Mouse (Mus musculus): Measurements from ENCODE around the gene Itpa.

DNA sequence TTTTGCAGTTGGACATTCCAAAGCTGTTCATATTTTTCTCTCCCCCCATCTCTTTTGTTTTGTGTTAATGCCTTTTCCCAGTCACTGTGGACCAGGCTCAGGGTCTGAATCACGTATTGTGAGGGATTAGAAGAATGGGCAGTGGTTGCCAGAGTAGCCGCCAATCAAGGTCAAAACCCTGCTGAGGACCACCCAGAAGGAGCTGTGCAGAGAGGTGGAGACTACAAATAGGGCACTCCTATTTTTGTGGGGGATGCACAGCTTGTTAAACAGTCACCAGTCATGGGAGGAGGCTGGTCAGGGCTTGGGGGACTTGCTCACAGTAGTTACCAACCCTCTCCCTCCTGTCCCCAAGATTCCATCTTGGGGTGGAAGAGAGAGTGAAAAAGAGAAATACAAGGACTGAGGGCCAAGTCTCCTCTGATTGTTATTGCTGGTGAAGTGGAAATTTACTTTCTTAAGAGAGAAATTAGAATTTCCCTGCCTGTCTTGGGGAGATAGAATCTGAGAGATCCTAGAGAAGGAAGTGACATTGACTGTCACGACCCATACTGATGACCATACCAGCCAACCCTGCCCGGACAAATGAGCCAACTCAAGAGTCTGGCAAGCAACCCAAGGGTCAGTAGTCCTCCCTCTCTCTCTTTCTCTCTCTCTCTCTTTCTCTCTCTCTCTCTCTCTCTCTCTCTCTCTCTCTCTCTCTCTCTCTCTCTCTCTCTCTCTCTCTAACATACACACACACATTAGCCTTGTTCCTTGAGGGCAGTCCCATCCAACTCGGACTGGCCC, 34.3 kb upstream of the Itpa start:
- no peak for TF ChIP-seq ZKSCAN1 (IDR thresholded peaks at IDR 0.05; ENCODE audit: borderline replicate concordance, low read depth, low read length)
- no peak for TF ChIP-seq ZC3H11A (IDR thresholded peaks at IDR 0.05; ENCODE audit: low read depth, low read length)
